Mouse (Mus musculus): ENCODE measurements at regions not wholly inside any gene's neighbourhood (a gene's known extent, or its start where the extent isn't known, plus 50 kb on each side); places are given as distances from the start of the nearest gene placed in this dataset.

GRCm38 (mm10) chr10:6686081-6686474 lies 72.2 kb upstream of the Oprm1 start:
- H3K4me1 ChIP-seq (ENCODE audit: control insufficient read depth, insufficient read depth, low read length) = no peaks in the 10 kb centered on the region
- no peaks in the 10 kb centered on the region for H3K9me3 ChIP-seq (replicated peaks; ENCODE audit: control insufficient read depth, low read length)
- no peak overlapping the region for H3K4me3 ChIP-seq (ENCODE audit: low read length)
- ATAC-seq (replicated peaks; ENCODE audit: extremely low read depth, insufficient read depth, low FRiP score) = no peak
- no peak overlapping the region for H3K4me2 ChIP-seq (ENCODE audit: low read depth, low read length)
- H3K9ac ChIP-seq (ENCODE audit: low read length) = no peak overlapping the region
- no peaks in the 10 kb centered on the region for H3K27me3 ChIP-seq (ENCODE audit: control insufficient read depth, insufficient read depth, low read length)
- no peak overlapping the region for H3K27ac ChIP-seq (ENCODE audit: low read length)
- 64% methylated on average over 1 of the region's 1 CpGs for WGBS
- no peaks in the 10 kb centered on the region for H3K36me3 ChIP-seq (ENCODE audit: control insufficient read depth, insufficient read depth)

Measured in heart, embryonic 16.5 days (tissue).